Mouse (Mus musculus): ENCODE measurements at regions not wholly inside any gene's neighbourhood (a gene's known extent, or its start where the extent isn't known, plus 50 kb on each side); places are given as distances from the start of the nearest gene placed in this dataset.

DNA sequence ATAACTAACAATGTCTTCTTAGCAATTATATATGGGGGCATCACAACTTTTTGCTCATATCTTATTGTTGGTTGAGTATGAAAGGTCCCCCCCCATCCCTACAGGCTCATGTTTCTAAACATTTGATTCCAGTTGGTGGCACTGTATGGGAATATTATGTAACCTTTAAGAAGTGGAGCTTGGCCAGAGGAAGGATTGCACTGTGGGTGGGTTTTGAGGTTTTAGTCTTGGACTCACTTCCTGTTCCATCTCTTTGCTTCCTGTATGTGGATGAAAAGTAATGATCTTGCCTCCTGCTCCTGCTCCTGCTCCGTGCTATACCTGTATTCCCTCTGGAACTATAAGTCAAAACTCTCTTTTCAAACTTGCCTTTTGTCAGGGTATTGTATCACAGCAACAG, 778.2 kb upstream of the Lrrc6 start:
- no peak for DNase-seq

DNA sequence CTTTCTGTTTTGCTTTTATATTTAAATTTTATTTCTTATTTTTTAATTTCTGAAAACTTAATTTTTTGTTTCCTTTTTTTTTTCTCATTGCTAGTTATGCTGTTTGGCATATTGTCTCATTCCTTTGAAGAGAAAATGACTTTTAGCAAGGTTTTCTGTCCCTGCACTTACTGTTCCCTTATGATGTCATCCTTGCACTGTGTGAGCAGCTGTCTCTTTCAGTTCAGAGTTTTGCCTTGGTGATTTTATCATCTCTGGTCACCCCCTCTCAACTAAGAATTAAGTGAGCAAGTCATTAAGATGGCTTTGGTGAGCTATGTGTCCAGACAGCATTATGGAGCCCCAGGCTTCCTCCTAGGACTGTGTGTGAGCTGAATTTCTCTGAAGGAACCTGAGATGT, 774.3 kb upstream of the Lrrc6 start:
- no peak for DNase-seq

DNA sequence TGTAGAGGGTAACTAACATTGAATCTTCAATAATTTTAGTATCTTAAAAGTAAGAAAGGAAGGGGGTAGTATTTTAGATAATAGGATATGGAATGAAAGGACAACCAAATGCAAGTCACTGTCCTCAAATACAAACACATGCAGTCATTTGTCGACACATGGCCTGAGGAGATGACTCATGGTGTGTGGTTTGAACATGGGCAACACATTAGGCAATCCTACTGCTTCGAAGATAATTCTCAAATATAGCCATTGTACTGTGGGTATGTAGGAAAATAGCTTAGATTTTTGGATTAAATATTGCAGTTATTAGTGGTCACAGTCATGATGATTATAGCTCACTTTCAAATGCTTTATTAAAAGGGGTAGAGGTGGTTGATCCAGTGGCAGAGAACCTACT, 771.7 kb upstream of the Lrrc6 start:
- DNase-seq, result no peak

DNA sequence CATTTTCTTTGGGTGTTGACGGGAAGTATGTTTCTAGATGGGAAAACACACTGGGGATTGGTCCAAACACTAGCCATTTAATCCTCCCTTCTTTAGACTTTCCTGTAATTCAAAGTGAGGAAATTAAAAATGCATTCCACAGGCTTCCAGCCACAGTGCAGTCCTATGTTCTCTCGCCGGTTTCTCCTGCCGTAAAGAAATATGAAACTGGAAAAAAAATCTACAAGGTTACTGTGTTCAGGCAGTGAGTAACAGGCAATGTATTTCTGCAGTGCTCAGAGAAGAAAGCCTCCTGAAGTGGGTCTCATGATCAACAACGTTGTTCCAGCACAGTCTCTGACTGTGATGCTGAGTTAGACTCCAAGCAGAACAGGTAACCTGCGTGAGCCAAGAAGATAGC, 763.0 kb upstream of the Lrrc6 start:
- DNase-seq, result no peak

DNA sequence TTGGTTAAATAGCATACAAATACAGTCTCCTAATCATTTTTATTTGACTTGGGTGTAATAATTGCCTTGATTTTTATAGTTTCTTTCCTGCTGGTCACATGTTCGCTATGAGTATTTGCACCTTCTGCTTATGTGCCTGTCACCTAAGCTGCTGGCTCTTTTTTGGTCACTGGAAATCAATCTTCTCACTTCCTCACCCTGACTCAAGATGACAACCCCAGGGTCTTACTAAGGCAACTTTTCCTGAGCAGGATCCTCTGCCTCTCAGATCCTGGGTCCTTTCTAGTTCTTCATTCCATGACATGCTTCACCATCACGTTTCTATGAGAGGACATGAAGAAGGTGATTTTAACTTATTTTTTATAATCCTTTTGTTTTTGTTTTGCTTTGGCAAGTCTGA, 762.6 kb upstream of the Lrrc6 start:
- DNase-seq, result no peak

DNA sequence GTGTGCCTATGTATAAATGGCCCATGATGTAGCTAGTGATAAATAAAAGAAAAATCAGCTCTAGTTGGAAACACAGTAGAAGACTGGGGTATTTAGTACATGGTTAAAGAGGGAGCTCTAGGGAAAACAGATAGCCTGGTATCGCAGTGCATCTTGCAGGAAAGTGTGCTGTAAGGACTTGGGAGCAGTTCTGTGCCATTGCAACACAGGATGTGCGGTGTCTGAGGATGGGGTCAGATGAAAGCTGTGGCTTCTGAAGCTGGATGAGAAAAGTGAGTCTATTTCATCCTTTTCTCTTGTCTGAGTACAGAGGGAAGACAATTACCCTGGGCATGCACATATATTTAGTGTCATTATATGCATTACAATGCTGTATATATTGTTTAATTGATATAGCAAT, 761.6 kb upstream of the Lrrc6 start:
- DNase-seq, result no peak

DNA sequence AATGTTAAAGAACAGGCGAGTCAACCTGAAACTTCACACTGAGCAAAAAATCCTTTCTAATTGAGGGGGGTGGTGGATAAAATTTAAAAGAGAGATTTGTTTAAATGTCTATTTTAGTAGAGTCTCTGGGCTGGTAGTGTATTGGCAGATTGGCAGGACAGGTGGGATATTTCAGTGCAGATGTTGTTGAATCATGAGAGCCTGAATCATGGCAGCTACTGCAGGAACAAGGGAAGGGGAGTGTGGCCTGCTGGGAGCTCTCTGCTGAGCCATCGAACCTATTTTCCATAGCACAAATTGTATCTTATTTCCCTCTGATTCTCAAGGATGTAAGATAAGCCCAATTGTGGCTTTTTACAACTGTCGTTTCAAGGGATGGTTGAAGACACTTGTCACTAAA, 760.0 kb upstream of the Lrrc6 start:
- no peak for DNase-seq

DNA sequence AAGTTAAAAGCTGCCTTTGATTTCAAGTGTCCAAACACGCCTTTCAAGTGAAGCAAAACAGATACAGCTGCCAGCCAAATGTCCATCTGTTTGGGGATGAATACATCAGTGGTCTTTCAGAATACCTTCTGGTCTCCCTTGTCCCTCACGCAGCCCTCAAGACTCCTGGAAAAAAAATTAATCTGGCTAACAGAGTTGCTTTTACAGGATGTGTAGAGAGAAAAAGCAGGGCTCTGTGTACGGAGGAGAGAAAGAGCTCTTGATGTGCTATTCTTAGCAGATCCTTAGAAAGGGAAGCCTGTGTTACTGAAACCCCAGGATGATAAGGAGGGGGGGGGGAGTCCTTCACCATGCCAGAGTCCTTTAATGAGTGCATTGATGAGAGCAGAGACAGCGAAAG, 748.4 kb upstream of the Lrrc6 start:
- no peak for DNase-seq

DNA sequence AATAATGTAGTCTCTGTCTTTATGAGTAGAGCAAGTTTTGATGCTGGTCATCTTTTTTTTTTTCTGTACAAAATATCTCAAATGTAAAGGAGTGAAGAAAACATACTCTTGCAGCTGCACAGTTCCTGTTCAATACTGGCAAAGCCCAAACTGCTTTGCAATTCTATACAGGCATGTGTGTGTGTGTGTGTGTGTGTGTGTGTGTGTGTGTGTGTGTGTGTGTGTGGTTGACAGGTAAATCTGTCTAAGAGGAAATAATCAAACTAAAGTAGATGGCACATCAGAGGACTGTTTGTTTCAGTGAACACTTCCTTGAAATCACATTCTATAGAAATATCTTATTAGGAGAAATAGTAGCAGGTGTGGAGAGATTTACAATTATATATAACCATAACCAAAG, 747.8 kb upstream of the Lrrc6 start:
- no peak for DNase-seq

DNA sequence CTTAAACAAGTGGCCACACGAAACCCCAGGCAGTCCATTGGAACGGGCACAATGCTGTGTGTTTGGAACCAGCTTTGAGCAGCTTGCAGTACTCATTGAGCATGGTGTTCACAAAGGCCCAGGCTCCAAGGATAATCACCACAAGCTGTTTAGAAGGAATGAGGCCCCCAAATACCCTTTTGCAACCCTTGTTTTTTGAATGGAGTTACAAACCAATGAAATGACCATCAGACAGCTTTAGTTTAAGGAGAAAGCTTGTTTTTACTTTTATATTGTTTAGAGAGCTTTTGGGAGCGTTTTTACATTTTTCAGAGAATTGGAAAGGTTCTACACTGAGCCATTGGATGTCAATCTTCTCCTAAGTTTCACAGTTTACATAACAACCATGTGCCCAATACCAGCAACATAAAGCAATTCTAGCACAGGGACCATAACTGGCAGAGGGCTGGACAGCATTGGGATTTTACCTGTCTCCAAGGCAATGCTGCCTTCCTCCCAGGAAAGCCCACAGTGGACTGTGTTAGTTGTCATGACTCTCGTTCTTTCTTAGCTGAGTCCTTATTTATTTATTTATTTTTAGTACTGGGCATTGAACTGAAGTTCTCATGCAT, 745.1 kb upstream of the Lrrc6 start:
- no peak for DNase-seq

DNA sequence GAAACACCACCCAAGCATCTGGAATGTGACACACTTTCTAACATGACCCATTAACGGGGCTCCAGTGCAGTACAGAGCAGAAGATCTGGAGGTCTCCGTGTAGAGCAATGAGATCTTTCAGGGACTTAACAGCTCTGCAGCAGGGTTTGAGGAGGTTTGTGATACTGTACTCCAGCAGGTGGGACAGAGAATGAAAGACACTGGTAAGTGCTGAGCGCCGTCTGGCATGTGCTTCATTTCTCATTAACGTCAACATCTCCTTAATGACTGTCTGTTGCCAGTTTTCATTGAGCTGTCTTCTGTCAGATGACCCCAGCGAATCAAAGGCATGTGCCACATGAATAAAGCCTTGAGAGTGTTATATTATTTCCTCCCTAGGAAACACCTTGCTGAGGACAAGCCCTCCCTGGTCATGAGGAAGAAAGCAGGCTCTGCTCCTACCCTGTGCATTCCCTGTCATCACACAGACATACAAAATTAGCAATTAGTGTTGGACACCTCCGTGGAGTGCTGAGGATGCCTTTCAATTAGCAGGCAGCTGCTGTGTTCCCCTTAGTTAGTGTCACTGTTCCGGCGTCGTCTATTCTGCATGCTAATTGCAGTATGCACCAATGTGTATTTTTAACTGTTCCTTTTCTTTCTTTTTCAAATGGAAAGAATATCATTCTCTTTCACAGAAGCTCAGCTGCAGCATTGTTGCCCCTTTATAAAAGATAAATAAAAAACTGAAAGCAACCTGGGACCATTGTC, 744.4 kb upstream of the Lrrc6 start:
- DNase-seq, result no peak

DNA sequence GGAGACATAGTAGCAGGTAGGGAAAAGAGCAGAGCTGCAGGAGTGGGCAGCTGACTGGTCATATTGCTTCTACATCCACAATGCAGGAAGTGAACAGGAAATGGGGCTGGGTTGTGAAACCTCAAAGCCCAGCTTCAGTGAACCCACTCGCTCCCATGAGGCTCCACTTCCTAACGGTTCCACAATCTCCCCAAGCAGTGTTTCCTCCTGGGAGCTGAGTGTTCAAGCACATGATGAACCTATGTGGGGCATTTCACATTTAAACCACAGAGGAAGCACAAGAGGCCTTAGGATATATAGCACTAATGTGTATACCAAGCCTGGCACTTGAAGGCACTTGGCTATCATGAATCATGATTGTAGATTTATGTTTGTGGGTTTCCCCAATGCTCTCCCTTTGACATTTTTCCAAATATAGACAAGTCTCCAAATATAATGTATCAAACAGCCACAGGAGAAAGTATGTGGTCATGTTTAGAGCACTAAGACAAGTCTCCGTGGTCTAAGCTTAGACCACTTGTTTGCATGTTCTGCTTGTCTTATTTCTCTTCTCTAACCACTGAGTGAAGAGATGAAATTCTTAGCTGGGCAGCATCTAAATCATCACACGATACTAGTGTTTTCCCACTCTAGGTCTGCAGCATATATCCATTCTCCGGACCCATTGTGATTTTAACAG, 734.5 kb upstream of the Lrrc6 start:
- DNase-seq, result no peak

DNA sequence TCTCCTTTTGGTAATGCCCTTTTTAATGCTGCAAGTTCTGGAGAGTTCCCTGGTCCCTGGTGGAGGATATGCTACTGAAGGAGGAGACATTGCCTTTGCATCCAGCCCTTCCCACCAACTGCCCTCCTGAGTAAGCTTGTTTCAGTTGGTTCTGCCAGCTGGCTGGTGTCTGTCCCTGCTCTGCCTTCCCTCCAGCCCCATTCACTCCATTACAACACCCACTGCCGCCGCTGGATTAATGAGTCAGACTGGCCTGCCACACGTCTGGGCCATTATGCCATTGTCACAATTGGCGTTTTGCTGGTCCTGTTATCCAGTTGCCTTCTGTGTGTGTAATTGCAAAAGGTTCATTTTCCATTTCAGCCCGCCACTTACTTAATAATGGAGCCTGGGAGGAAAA, 728.6 kb upstream of the Lrrc6 start:
- DNase-seq, result no peak

DNA sequence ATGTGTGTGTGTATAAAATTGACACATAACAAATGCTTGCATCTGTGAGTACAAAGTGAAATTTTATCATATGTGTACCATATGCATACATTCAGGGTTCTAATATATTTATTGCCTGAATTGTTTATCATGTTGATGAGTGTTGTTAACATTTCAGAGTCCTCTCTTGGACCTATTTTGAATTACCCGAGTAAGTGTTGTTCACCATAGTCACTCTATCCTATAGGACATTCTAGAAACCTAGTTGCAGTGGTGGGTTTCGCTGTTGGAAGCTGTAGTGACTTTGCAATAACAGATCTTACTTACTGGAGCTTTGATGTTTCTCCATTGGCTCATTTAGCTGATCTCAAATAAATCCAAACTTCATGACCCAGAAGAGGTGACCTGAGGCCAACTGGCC, 727.9 kb upstream of the Lrrc6 start:
- no peak for DNase-seq

DNA sequence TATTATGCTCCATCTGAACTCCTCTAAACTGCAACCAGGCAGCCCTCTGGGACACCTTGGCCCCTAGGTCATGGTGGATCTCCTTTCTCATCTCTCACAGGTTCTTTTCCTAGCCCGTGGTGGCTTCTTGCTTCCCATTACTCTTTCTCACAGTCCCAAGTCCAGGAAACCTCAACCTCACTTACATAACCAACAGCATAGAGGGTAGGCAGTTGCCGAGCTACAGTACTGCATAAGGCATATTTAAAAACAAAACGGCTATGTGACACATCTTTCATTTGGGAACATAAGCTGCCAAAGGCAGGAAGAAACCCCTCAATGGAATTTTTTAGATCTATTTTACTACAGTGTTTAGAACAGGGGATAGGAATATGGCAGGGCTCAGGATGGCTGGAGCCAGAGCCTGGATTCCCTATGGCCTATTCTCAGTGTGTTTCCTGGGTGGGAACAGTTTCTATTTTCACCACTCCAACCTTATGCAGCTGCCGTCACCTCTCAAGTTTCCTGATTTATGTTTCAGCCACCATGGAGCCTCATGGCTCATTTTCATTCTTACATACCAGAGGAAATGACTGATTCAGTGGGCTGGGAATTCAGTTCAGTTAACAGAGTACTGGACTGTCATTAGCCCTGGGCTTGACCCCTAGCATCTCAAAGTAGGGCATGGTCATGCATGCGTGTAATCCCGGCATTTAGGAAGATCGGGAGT, 726.9 kb upstream of the Lrrc6 start:
- DNase-seq, result no peak

DNA sequence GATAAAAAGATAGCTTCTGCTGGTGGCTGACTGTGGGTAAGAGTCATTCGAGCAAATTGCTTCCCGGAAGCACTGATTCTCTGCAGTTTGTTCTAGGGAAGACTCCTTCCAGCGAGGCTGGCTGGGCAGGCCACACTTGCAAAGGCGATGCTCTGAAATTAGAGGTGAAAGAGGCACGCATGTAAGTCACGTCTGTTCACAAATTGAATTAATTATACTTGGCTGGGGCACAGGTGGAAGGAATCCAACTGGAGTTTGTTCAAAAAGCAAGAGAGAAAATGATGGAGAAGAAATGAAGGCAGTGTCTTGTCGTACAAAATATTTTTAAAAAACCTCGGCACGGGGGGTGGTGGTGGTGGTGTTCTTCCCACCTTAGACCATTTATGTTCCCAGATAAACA, 726.2 kb upstream of the Lrrc6 start:
- DNase-seq, result no peak

Data from thymus, postnatal 14 days (tissue).